Mouse (Mus musculus) stomach, postnatal 0 days (tissue): ENCODE measurements around the gene Gm973.

ENCODE experiments used
- CTCF ChIP-seq: IDR thresholded peaks from 2 replicates; pipeline ENCODE4 v1.5.1; 2016; ENCODE audit warnings: antibody characterized with exemption, low read depth, mild to moderate bottlenecking, moderate library complexity
- EP300 ChIP-seq: optimal IDR thresholded peaks from 2 replicates; pipeline ENCODE3; 2016; ENCODE audit warnings: antibody characterized with exemption

DNA sequence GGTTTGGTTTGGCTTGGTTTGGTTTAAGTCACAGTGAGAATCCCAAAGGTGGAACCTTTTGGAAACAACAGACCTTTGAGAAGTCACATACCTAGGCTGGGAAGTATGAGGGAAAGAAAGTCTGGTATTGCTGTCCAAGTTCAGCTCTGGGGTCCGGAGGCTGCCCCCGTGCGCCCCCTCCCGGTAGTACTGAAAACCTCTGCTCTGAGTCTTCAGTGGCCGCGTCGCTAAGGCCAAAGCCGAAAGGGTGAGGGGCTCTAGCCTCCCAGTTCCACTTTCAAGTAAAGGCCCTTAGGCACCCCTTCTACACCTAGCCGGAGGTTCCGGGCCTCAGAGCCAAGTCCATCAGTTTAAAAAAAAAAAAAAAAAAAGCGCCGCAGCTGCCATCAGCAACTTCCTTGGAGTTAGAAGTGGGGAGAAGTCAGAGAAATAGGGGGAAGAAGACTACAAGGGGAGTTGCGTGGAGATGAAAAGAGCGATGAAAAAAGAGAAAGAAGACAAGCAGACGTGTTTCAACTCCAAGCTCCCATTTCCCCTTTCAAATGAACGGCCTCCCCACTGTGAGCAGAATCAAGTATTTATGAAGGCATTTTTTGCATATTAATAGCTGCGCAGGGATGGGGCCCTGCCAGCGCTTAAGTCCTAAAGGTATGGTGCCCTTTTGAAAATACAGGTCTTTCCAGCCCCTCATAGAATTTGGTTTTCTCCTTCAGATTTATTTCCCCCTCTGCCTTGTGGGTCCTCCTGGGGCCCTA, 68.8 kb downstream of the Gm973 start:
- TF ChIP-seq CTCF (peak; percentile 88), EP300 (no peak)
